Mouse (Mus musculus) lung, adult 2 months (tissue): ENCODE data around the gene Aamp.

Source experiments
- CTCF ChIP-seq: fragments of 200-500 bp; IDR thresholded peaks from 2 replicates; pipeline ENCODE4 v1.5.1; 2011; ENCODE audit warnings: mild to moderate bottlenecking, low read length, control low read depth; ENCODE audit not compliant: insufficient read depth
- POLR2A ChIP-seq: fragments of 200-500 bp; IDR thresholded peaks from 2 replicates; pipeline ENCODE4 v1.6.1; 2011; ENCODE audit warnings: low read depth, mild to moderate bottlenecking, control low read depth, low read length, borderline replicate concordance; ENCODE audit errors: extremely low read depth

GRCm38 (mm10) chr1:74318711-74319110, 34.2 kb upstream of the Aamp start:
- TF ChIP-seq POLR2A, result no peak
- TF ChIP-seq CTCF, result no peak
